Mouse (Mus musculus): ENCODE results near the gene Pdlim5. TPM values are rescaled to one million over a fixed set of nuclear protein-coding genes. Genes with fewer than 3 reads are reported as not detected.
"Not testable (repeated sequence)": the region's sequence is repeated elsewhere in the genome, so short reads cannot be mapped to it uniquely, and the experiment has no call there.

Pdlim5 gene
- total RNA-seq, 1 experiment from 2014 or later: 62.7 TPM

DNA sequence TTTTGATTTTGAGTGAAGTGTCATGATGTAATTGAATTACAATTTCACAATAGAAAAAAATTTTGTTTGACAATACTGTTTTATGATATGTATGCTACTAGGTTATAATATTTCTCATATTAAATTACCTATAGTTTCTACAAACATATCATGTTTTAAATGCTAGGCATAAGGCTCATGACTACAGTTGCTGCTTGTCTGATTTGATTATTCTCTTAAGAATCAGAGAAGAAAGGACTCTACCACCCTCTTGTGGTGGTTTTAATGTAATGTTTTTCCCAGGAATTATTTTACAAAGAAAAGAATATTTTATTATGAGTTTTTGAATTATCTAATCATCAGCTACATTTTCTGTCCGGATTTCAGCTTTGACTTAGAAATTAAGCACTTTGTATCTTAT, 120.5 kb downstream of the Pdlim5 start:
- no peak for DNase-seq

GRCm38 (mm10) chr3:142274451-142274850, 121.0 kb downstream of the Pdlim5 start:
- no peak for DNase-seq

DNA sequence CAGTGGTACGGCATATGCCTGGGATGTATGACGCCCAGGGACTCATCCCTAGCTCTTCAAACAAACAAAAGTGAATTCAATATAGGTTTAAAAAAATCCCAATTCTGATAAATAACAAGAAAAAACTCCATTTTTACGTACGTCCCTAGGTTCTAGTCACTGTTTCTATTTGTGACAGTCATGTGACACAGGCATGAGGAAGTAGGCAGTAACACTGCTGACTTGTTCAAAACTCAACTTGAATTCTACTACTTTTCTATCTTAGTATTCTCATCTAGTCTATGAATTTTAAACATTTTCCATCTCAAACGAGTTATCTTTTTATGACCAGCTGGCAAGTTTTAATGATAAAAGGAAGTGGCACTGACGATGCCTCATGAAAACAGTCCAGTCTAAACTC, 122.2 kb downstream of the Pdlim5 start:
- DNase-seq: no peak

GRCm38 (mm10) chr3:142256371-142256770, 139.1 kb downstream of the Pdlim5 start:
- DNase-seq: no peak

GRCm38 (mm10) chr3:142252086-142252485, 143.4 kb downstream of the Pdlim5 start:
- DNase-seq: no peak

DNA sequence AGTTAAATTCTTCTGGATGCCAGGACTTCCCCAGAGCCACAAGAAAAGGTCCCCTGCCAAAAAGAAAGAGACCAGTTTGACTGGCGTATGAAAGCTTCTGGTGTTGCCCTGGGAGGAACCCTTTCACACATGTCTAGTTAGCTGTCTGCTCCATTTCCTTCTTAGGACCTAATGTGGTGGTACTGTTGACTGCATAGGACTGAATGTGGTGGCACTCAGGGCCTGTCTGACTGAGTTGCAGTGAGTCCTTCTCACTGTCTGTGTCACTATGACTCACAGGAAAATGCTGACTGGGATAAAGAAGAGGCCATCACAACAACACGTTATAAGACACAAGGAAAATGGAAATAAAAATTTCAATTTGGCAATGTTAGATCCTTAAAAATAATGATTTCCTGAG, 146.0 kb downstream of the Pdlim5 start:
- DNase-seq: no peak

DNA sequence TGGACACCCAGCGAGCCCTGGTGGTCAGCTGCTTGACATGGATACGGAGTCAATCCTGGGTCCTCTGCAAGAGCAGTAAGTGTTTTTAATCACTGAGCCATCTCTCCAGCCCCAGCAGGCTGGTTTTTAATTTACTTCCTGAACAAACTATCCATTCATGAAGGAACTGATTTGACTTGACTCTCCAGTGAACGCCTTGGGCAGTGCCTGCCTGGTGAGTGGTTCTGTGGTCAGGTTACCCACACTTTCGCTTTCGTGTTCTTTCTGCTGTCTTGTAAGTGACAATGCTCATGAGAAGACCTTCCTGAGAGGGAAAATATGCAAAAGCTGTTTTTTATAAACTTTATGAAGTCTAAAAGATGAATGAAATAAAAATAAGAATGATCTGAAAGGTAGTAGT, 152.2 kb downstream of the Pdlim5 start:
- DNase-seq: no peak

- DNase-seq: no peak
These were observed 156.2 kb downstream of the Pdlim5 start for GRCm38 (mm10) chr3:142239298-142239697.

- DNase-seq: no peak
These were observed 157.0 kb downstream of the Pdlim5 start for GRCm38 (mm10) chr3:142238260-142239046.

DNA sequence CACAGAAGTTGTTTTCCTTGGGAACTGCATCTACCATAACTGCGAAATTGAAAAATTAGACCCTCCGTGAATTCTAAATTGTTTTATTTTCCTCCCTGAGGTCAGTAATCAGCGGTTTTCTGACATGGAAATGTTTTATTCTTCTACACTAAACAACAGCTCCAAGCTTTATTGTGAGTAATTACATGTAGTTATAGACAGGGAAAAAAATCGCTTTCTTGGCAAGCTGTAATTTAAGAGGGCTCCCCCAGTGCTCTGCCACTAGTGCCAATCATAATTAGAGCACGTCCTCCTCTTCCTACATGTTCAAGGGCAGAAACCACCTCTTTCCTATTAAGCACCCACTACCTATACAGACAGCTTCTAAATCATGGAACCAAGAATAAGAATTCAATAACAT, 157.9 kb downstream of the Pdlim5 start:
- no peak for DNase-seq

DNA sequence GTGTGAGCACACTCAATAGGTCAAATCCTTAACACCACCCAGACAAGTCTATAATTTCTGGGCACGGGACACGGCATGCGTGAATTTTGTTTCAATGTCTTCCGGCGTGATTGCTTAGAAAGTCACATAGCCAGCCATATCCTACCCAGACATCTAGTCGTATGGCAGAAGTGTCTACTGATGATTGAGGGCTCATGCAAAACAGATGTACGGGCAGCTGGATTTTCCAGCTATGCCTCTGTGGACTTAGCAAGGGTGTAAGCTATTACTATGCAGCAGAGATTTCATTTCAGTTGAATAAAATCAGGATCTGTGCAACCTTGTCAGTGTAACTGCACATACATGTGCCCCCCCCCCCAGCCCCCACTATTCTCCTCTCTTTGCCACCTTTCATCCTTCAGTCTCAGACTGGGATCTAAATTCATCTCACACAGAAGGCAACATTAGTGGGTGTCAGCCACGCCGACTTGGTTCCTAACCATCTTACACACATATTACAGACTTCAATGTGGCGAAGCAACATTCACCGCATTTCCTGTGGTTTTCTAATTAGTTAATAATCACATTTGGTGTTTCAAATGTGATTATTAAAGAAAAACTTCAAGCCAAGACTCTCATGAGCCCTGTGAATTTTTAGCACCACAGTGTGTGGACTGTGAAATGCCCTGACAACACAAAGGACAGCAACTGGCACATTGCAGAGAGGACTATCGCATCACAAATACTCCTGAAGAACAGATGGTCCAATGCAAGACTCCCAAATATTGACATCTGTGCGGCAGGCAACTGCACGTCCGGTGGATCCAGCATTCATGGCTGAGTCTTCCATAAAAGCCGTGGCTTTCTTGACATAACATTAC, 161.7 kb downstream of the Pdlim5 start:
- no peak for DNase-seq

- DNase-seq: no peak
These were observed 166.8 kb downstream of the Pdlim5 start for GRCm38 (mm10) chr3:142228665-142229064.

DNA sequence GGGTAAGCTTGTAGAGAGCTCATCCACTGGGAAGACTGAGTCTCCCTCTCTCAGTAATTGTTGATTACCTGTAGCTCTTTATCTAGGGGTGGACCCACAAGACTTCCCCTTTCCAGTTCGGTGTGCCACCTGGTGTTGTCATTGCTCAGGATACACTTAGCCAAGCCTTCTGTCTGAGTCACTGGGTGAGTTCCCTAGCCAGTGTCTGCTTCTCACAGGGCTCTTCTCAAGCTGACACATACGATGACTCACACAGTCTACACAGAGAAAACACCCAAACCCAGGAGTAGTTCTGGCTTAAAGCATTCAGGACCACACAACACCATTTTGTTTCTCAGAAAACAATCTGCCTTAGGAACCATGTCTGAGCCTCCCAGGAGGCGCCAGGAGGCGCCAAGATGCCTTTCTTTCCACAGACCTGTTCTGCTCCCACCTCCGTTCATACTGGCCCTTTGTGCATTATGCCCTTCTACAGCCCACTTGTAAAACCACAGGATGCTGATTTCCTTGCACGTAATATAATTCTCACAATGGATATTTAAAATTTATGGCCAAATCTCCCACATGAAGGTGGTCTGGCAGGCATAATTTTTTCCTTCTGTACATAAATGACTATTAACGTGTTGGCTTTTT, 172.9 kb downstream of the Pdlim5 start:
- no peak for DNase-seq

GRCm38 (mm10) chr3:142219910-142220309, 175.6 kb downstream of the Pdlim5 start:
- DNase-seq: no peak

DNA sequence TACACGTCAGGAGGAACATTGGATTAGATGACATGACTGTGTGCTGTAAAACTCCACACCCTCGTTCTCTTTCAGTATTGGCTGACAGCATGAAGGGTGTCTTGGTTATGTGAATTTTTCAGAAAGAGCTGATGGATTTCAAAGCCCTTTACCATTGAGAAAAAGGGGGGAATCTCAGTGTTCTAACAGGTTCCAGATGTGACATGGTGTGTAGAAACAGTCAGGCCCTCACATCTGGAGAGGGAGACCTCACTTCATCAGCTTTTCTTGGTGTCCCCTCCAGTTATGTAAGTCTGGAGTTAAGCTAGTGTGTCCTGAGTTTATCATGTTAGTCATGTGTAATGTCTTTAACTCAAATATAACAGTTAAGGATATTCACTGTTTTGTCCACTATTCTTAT, 182.7 kb downstream of the Pdlim5 start:
- no peak for DNase-seq

DNA sequence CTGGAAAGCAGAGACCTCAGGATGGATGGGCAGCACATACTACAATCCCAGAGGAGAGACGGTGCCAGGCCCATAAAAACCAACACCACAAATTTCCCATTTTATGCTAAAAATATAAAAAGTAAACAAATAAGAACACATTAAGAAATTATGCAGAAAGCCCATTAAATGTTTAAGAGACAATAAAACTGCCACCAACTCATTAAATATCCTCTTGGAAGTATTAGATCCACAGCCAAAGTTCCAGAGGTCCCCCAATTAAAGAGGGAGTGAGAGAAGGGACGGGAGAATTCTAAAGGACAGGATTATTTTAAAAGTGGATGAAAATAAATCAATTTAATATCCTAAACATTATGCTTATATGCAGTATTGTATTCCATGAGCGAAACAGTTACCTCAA, 183.3 kb downstream of the Pdlim5 start:
- no peak for DNase-seq

DNA sequence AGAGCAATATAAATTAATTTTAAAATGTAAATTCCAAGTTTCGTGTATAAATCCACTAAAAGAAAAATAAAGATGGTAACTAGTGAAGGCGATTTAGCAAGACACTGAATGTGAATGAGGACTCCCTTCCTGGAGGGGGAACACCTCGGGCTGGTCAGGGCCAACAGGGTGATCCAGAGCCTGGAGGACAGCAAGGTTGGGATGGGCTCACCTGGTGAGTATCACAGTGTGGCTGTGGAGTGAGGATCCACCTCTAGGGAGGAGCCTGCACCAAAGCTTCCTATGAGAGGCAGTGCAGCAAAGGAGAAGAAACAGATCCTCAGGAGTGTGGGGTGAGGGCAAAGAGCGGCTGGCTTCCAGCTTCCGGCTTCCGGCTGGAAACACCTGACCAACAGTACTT, 185.5 kb downstream of the Pdlim5 start:
- DNase-seq: no peak

DNA sequence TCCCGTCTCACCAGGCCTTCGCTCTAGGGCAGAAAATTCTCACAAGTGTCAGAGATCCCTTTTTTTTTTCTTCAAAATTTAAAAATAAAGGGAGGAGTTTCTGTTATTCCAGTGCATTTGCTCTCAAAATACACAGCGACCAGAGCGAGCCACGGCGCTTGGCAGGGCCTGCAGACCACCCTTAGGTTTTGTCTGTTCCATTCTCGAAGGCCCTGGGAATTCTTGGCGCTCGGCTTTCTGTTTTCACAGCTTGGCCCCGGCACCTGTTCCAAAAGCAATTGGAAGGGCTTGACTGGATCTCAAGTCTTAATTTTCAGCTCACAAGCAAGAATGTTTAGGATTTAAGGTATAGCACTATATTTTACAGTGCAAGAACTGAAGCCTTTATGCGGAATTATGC, 186.4 kb downstream of the Pdlim5 start:
- DNase-seq: no peak

GRCm38 (mm10) chr3:142207488-142207887, 188.0 kb downstream of the Pdlim5 start:
- DNase-seq: no peak

GRCm38 (mm10) chr3:142206316-142206715, 189.2 kb downstream of the Pdlim5 start:
- DNase-seq: no peak

GRCm38 (mm10) chr3:142196142-142196541, 199.4 kb downstream of the Pdlim5 start:
- no peak for DNase-seq

DNA sequence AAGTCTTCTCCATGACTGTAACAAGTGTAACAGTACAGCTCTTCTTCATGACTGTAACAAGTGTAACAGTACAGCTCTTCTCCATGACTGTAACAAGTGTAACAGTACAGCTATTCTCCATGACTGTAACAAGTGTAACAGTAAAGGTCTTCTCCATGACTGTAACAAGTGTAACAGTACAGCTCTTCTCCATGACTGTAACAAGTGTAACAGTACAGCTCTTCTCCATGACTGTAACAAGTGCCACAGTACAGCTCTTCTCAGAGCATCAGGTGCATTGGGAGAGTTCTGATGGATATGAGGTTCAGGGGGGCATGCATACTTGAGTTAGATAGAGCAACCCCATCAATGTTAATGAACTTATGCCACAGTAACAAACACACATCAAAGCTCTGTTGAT, 203.9 kb downstream of the Pdlim5 start:
- not testable (repeated sequence) for DNase-seq
